Mouse (Mus musculus) urinary bladder, postnatal 14 days (tissue): ENCODE results near the gene Slc7a12.

Experiments
- DNase-seq: peaks from one replicate; pipeline ENCODE4 v3.0.0; 2021; ENCODE audit warnings: low spot score

Slc7a12 gene

DNA sequence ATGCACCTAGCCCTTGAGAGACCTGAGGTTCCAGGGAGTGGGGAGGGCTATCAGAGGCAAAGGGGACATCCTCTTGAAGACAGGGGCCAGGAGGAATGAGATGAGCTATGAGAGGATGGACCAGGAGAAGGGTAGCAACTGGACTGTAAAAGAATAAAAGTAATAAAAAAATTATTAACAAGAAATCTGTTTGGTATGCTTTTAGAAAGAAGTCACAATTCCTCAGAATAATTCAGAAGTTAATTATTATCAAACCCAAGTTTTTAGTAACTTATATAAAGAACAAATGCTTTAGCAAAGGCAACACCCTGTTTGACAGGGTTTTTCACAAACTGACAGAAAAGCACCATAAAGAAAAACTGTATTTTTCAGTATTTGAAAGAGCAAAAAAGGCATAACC lies at the start of gene Slc7a12:
Slc7a12 (plus strand) TSS at position 301 of the 400 bp plus-strand sequence.
- DNase-seq: no peak

GRCm38 (mm10) chr3:14432381-14432780 lies 48.1 kb upstream of the Slc7a12 start:
- no peak for DNase-seq

- no peak for DNase-seq
These were observed 34.5 kb upstream of the Slc7a12 start for GRCm38 (mm10) chr3:14446015-14446414.

DNA sequence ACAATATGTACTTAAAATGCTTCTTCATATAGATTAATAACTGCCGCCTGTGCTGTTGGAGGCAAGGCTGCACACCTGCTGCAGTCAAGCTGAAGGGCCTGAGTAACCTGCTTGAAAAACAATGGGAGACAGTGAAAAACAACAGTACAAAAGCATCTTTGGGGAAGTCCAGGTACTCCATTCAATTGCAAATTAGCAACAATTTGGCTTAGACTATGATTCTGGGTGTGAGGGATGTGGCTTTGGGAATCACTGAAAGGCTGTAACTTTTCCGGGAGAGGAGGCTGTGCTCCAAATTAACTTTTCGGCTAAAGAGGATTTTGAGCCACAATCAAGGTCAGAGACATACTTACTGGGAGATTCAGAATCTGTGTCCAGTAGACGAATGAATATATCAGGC lies 33.8 kb upstream of the Slc7a12 start:
- no peak for DNase-seq
